Mouse (Mus musculus): ENCODE results near the gene Ric3. TPM values are rescaled to one million over a fixed set of nuclear protein-coding genes. Genes with fewer than 3 reads are reported as not detected.

Gene Ric3
- total and polyA plus RNA-seq, 3 experiments, result not detected

DNA sequence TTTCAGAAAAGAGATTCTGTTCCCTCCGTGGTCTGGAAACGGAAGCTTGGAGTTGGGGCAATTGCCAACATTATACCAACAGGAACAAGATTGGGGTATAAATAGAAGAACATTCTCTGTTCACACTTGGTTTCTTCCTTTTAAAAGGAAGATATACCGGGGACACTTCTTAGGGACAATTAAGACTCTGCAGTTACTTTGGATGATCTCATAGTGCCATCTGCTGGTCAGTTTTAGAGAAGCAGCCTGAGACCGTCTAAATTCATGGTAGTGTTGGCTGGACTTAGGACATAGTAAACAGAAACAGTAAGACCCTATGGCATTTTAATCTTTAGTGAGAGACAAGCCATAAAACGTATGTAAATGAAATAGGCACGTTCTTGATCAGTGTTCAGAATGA is 54.9 kb downstream of the Ric3 start:
- DNase-seq (ENCODE audit: low read depth, low spot score), result peak; percentile 54
- TF ChIP-seq RAD21 (IDR thresholded peaks at IDR 0.05; ENCODE audit: low read depth, low read length), result peak; percentile 80
- peak; percentile 43 to 76 (median 52) for TF ChIP-seq CTCF (IDR thresholded peaks at IDR 0.05 in 2 of 3, conservative IDR thresholded peaks at IDR 0.05 in 1 of 3; ENCODE audit: control insufficient read depth in 1 of 3, insufficient read depth in 1 of 3, low read depth in 2 of 3, low read length in 3 of 3, poor library complexity in 1 of 3, severe bottlenecking in 1 of 3)
- TF ChIP-seq ZC3H11A (IDR thresholded peaks at IDR 0.05; ENCODE audit: low read depth, low read length), result 0 out of 2 replicates have a peak, but pooled peaks have one; percentile 25
- TF ChIP-seq KAT2A (conservative IDR thresholded peaks at IDR 0.05; ENCODE audit: low read depth, low read length), result no peak
- TF ChIP-seq SMC3 (IDR thresholded peaks at IDR 0.05; ENCODE audit: low read depth, low read length), result peak; percentile 59
- TF ChIP-seq MYB (IDR thresholded peaks at IDR 0.05; ENCODE audit: low read depth, low read length), result no peak

DNA sequence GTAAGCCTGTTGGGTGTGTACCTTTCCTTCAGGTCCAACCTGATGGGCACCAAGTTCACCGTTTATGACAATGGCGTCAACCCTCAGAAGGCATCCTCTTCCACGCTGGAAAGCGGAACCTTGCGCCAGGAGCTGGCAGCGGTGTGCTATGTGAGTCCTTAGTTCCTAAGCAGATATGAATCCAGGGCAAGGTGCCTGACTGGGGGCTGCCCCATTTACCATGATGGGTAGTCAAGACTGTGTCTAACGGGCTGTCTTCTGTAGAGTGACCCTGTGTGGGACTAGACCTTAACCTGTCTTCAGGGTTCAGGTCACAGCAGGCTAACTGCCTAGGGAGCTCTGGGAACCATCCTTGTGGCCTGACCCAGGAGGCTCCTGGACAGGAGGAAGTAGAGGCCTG is 55.4 kb downstream of the Ric3 start:
- Histone ChIP-seq H3K4me1 (ENCODE audit: control insufficient read depth in 1 of 2, insufficient read depth in 2 of 2, low read length in 2 of 2) (no peaks in the 10 kb centered on the region), H3K9me3 (replicated peaks; ENCODE audit: insufficient read depth, low read length) (no peaks in the 10 kb centered on the region), H3K36me3 (ENCODE audit: control insufficient read depth in 1 of 2, insufficient read depth in 2 of 2, low read length in 2 of 2) (no peaks in the 10 kb centered on the region), H3K4me3 (ENCODE audit: control insufficient read depth in 1 of 2, insufficient read depth in 1 of 2, low read depth in 2 of 2, low read length in 2 of 2) (no peak overlapping the region), H3K9ac (ENCODE audit: control insufficient read depth, low read depth, low read length, poor library complexity, severe bottlenecking) (no peak overlapping the region), H3K79me2 (ENCODE audit: control insufficient read depth, insufficient read depth, low read length, poor library complexity) (no peaks in the 10 kb centered on the region), H3K27me3 (ENCODE audit: control insufficient read depth in 1 of 2, insufficient read depth in 2 of 2, low read length in 2 of 2) (no peaks in the 10 kb centered on the region), H3K27ac (ENCODE audit: control insufficient read depth, low read depth, low read length) (no peak overlapping the region)
- no peak for DNase-seq (ENCODE audit: low read depth, low spot score)
- TF ChIP-seq HCFC1 (IDR thresholded peaks at IDR 0.05; ENCODE audit: low read depth, low read length), result no peak
- TF ChIP-seq MEF2A (IDR thresholded peaks at IDR 0.05; ENCODE audit: extremely low read depth, insufficient replicate concordance, low read depth, low read length, poor library complexity, severe bottlenecking), result no peak
- no peak for TF ChIP-seq TAL1 (IDR thresholded peaks at IDR 0.05; ENCODE audit: low read length)
- TF ChIP-seq MYB (IDR thresholded peaks at IDR 0.05; ENCODE audit: low read depth, low read length), result no peak
- no peak for TF ChIP-seq E2F4 (IDR thresholded peaks at IDR 0.05; ENCODE audit: borderline replicate concordance, low read depth, low read length)
- no peak for TF ChIP-seq GATA1 (IDR thresholded peaks at IDR 0.05; ENCODE audit: low read depth, low read length)
- no peak for TF ChIP-seq BHLHE40 (IDR thresholded peaks at IDR 0.05; ENCODE audit: borderline replicate concordance, low read depth, low read length)
- no peak for TF ChIP-seq TCF12 (IDR thresholded peaks at IDR 0.05; ENCODE audit: low read depth, low read length)
- no peak for TF ChIP-seq POLR2A (IDR thresholded peaks at IDR 0.05; ENCODE audit: control insufficient read depth in 1 of 2, insufficient read depth in 1 of 2, low read depth in 1 of 2, low read length in 2 of 2, poor library complexity in 1 of 2)
- no peak for TF ChIP-seq NRF1 (IDR thresholded peaks at IDR 0.05; ENCODE audit: insufficient read depth, low read depth, low read length, poor library complexity, severe bottlenecking)
- TF ChIP-seq GABPA (IDR thresholded peaks at IDR 0.05; ENCODE audit: low read depth, low read length), result no peak
- TF ChIP-seq USF1 (IDR thresholded peaks at IDR 0.05; ENCODE audit: low read depth, low read length), result no peak
- TF ChIP-seq MAFK (IDR thresholded peaks at IDR 0.05; ENCODE audit: borderline replicate concordance, low read depth, low read length), result no peak

More for the DNA sequence above, 54.9 kb downstream of the Ric3 start:
- Histone ChIP-seq H3K4me1 (ENCODE audit: control insufficient read depth in 1 of 2, insufficient read depth in 2 of 2, low read length in 2 of 2) (no peaks in the 10 kb centered on the region), H3K9me3 (replicated peaks; ENCODE audit: insufficient read depth, low read length) (no peaks in the 10 kb centered on the region), H3K27ac (ENCODE audit: control insufficient read depth, low read depth, low read length) (no peak overlapping the region), H3K79me2 (ENCODE audit: control insufficient read depth, insufficient read depth, low read length, poor library complexity) (no peaks in the 10 kb centered on the region), H3K4me3 (ENCODE audit: control insufficient read depth in 1 of 2, insufficient read depth in 1 of 2, low read depth in 2 of 2, low read length in 2 of 2) (no peak overlapping the region), H3K27me3 (ENCODE audit: control insufficient read depth in 1 of 2, insufficient read depth in 2 of 2, low read length in 2 of 2) (no peaks in the 10 kb centered on the region), H3K9ac (ENCODE audit: control insufficient read depth, low read depth, low read length, poor library complexity, severe bottlenecking) (no peak overlapping the region), H3K36me3 (ENCODE audit: control insufficient read depth in 1 of 2, insufficient read depth in 2 of 2, low read length in 2 of 2) (no peaks in the 10 kb centered on the region)

Measured in MEL (cell line).